Mouse (Mus musculus) yolk sac, embryonic 10.5 days (tissue): ENCODE measurements around the gene Zdhhc19.

Source experiments
- DNase-seq: peaks from one replicate; pipeline ENCODE4 v3.0.0-alpha.2; 2017; ENCODE audit warnings: low spot score

Gene Zdhhc19

GRCm38 (mm10) chr16:32610460-32611255 lies 114.6 kb downstream of the Zdhhc19 start:
- no peak for DNase-seq
